Mouse (Mus musculus) testis, postnatal 10 days (tissue): ENCODE measurements around the gene Relb.

Source experiments
- DNase-seq: peaks from one replicate; pipeline ENCODE4 v3.0.0; 2021; ENCODE audit warnings: low spot score

The Relb gene

DNA sequence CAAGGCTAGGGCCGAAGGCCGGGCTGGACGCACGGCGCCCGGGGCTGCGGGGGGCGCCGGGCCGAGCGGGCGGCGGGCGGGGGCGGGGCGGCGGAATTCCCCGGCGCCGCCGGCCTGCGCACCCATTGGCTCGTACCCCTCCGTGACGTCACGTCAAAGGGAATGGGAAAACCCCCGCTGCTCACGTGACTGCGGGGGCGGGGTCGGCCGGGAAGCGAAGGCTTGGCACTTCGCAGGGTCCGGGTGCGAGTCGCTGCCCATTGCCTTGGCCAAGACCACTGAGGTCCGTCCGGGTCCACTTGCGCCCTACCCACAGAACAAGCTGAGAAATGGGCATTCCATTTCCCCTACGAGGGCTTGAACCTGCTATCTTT, at the start of gene Relb:
Gene Relb, minus strand, starts transcription at position 78 of the 374 bp plus-strand sequence.
- peak; percentile 98 for DNase-seq

DNA sequence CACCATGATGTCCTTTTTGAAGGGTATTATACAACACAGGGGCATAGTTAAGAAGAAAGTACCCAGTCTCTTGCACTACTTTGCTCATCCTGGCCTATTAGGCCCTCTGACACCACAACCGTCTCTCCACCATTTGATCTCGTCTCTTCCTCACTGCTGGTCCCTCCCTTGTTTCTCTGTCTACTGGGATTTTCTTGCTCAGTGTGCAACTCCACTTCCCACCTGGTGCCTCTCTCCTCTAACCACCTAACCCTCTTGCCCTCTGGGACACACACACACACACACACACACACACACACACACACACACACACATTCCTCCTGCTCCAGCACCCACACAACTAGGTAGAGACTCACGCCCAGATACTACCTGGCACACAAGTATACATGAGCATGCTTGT, 49.7 kb upstream of the Relb start:
- DNase-seq = no peak

DNA sequence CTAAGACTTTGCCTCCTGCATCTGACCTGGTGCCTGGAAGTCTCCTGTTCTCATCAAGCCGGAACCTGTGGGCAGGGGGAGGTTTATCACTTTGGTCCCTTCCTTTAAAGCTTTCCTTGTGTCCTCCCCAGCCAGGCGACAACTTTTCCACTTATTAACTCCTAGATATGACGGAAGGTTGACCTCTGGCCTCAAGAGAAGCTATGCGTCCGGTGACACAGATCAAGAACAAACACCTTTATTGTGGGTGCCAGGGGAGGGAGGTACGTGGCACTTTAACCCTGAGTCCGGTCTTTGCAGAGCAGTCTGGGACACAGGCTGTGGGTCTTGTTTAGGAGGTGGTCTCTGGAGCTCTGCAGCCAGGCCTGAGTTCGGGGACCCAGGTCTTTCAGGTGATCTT, 48.6 kb upstream of the Relb start, which contains the start of gene Apoc2:
Gene Apoc2, minus strand, starts transcription at position 70 of the 400 bp plus-strand sequence.
- DNase-seq = no peak

DNA sequence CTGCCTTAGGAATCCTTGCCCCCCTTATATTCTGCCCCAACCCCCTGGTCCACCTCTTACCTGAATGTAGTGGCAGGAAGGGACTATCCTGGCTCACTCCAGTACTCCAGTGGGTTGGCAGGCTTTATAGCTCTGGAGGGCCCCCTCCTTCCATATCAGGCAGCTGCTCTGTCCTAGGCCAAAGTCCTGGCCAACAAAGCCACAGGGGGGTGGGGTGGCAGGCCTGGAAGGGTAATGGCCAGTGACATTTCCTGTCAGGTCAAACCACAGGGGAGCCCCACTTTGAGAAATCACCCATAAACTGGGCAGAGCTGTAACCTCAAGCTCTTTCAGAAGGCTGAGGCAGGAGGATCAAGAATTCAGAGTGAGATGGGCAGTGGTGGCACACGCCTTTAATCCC, 47.4 kb upstream of the Relb start:
- DNase-seq = no peak

DNA sequence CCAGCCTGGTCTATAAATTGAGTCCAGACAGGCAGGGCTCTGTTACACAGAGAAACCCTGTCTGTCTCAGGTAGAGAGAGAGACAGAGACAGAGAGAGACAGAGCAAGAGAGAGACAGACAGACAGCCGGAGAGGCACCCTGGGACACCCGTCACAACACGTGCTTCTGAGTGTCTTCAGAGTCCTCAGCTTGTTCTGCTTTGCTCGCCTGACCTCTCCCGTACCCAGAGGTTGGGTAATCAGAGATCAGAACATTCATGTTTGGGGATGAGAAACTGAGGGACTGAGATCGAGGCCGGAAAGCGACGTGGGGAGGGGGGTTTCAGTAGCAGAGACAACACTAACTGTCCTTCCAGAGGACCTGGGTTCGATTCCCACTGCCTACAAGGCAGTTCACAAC, 46.6 kb upstream of the Relb start:
- DNase-seq = no peak

DNA sequence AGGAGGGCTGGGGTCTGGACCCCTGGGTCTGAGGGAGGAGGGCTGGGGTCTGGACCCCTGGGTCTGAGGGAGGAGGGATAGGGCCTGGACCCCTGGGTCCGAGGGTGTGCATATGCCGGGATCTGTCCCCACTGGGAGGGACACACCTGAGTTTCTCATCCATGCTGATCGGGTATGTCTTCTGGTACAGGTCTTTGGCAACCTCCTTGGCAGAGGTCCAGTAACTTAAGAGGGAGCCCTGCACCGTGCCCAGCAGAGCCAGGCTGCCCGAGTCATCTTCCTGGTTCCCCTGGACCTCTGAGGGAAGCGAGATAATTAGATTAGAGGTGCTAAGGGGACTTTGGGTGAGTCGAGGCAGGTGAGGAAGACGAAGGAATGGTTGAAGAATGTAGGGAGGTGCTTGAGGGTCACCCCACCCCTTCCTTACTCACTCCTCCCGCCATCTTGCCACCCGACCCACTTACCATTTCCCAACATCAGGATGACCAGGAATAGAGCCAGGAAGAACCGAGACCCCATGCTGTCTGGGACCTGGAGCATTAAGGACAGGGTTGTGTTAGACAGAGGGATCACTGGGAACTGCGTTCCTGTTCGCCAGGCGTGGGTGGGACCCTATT, 44.0 kb upstream of the Relb start:
- DNase-seq = no peak

DNA sequence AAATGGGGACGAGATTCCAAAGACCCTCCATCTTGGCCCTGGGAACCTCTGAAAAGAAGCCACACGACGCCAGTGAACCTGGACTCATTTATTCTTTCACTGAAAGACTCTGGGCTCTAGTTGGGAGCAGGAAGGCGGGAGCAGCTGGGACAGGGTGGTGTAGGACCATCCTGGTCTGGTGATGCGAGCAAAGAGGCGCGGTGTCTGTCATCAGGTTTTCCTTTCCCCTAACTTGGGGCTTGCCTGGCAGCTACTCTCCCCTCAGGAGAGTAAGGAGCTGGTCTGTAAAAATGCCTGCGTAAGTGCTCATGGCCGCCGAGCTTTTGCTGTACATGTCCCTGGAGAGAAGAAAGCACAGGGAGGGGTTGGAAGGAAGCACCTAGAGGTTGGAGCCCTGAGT, 42.3 kb upstream of the Relb start:
- no peak for DNase-seq

DNA sequence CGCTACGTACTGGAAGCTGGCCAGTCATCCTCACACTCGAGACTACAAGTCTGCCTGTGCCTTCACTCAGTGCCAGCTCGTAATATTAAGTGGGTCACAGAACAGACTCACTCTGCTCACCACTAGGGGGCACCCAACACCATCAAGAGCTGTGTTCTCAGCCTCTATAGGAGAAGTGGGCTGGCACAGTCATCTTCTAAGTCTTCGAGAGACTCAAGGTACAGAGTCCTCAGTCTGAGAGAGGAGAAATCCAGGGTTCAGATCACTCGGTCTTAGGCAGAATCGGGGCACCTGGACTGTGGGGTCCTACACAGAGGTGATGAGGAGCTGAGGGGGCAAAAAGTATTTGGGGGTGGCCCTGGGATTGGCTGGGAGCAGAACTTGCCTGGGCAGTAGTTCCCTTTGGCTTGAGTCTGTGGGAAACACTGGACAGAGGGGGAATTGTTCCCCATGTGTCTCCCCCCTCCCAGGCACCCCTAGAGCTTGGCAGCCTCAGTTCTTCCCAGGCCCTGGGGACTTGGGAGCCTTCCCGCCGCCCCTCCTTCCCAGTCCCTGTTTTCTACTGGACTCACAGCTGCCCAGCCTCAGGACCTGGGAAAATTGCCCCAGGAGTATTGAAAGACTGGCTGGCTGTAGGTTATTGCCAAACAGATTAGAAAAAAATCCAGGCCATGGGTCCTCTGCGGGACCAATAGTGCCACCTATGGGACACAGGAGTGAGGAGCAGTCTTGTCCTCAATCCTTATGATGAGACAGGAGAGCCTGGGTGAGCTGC, 39.9 kb upstream of the Relb start:
- peak; percentile 94 for DNase-seq

DNA sequence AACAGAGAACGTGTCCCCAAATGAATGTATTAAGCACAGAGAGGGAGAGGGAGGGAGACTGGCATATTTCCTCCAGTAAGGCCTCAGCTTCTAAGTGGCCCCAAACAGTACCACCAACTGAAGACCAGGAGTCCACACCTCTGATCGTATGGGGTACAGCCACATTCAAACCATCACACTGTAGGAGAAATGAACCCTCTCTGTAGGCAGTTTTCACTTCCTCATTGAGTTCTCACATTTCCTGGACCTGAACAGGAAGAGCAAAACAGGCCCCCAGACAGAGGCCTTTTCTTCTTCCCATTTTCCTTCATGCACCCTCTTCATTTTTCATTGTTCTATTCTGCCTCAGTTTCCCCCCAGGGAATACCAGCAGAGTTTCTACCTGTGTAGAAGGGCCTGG, 38.2 kb upstream of the Relb start:
- no peak for DNase-seq

DNA sequence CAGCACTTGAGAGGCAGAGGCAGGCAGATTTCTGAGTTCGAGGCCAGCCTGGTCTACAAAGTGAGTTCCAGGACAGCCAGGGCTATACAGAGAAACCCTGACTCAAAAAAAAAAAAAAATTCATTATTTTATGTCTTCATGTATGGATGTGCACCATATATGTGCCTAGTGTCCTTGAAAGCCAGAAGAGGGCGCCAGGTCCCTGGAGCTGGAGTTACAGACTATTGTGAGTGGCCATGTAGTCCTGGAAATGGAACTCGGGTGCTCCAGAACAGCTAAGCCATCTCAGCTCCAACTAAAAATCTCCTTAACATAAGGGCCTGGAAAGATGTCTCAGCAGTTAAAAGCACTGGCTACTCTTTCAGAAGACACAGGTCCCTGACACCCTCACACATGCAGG, 37.5 kb upstream of the Relb start:
- no peak for DNase-seq

DNA sequence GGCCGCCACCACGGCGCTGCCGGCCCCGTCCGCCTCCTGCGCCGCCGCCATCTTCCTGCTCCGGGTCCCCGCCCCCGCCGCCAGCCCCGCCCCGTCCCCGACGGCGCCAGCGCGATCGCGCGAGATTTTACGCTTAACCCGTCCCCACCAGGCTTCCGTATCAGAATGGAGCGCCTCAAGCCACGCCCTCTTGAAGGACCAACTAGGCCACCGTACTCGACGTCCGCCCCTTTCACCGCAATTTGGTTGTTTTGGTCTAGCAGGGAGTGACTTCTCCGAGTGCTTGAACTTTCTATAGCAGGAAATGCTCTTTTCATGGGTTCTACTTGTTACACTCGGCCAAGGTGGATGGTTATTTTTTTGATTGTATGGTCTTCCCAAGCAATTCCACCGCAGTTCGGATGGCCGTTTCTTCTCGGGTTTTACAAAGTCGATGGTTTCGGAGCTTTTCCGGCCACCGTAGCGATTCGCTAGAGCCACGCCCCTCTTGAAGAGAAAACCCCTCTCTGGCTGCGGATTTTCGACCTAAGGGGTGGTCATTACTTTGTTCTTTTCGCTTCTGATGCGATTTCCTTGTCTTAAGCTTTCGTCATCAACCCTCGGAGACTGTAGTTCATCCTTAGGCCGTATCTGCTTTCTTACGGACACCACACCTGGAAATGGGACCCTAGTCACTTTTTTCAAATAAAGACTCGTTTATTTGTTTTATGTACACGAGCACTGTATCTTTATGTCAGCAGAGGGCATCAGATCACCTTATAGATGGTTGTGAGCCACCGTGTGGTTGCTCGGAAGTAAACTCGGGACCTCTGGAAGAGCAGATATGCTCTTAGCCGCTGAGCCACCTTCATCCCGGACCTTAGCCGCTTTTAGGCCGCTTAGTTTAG, 36.0 kb upstream of the Relb start, which contains the start of gene Clptm1:
Gene Clptm1, minus strand, starts transcription at position 79 of the 887 bp plus-strand sequence.
- DNase-seq = peak; percentile 98

DNA sequence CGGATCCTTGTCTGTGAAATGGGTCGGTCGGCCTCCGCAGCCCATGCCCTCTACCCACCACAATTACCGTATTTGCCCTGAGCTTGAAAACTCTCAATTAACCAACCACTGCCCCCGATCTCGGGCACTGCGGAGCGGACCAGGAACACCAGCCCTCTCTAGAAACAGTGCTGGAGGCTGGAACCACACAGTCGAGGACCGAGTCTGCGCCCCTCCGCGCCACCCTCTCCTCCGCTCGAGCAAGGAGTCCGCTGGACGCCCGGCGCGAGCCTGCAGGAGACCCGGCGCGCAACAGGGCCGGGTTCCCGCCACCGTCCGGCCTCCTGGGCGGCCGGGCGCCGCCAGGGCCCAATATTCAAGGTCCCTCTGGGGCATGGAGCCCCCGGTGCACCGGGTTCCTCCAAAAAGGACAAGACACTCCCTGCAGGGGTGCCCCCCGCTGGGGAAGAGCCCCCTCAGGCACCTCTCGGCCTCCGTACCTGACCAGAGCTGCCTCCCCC, 35.3 kb upstream of the Relb start:
- no peak for DNase-seq

DNA sequence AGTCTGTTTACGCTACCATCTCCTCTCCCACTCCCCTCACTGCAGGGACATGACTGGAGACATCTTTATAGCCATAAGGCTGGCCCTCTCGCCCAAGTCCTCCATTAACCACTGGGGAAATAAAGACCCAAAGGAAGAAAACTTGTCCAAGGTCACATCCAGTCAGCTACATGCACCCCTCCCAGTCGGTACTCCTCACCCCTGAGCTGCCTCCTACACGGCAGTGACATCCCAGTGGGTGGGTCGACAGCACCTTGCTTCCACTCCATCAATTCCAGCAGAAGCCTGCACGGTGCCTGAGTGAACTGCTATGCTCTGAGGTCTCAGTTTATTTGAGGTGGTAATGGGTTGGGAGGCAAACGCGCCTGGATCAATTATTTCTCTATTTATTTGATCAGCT, 34.7 kb upstream of the Relb start:
- DNase-seq = no peak

DNA sequence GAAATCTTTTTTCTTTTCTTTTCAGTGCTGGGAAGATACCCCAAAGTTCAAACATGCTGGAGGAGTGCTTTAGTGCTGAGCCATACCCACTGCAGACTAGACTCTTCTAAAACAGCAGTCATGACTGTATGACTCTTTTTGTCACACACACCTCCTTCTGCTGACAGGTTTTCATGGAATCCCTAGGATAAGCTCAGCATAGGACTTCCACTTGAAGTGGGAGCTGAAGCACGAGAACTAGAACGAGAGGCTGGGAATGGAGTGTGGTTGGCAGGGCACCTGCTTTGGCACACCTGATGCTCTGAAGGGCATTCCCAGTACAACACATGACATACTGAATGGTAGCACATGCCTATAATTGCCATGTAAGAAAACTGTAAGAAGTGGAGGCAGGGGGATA, 23.4 kb upstream of the Relb start:
- DNase-seq = no peak

DNA sequence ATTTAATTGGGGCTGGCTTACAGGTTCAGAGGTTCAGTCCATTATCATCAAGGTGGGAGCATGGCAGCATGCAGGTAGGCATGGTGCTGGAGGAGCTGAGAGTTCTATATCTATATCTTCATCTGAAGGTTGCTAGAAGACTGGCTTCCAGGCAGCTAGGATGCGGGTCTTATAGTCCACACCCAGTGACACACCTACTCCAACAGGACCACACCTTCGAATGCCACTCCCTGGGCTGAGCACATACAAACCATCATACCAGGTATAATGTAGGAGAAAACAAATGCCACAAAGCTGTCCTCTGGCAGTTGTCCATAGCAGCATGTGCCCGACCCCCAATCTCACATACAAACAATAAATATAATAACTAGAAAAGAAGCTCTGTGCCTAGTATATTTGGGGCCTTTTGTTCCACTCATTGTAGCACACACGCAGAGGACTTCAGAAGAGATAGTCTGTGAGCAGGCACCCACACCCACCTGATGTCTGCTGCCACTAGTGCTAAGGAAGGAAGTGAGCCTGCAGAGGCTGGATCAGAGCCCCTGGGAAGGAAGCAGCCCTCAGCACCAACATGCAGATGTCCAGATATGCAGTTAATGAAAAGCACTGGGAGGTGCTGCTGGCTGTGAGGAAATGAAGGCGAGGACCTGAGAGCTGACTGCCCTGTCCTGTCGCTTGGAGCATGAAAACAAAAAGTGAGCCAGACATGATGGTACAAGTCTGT, 22.0 kb upstream of the Relb start:
- no peak for DNase-seq

DNA sequence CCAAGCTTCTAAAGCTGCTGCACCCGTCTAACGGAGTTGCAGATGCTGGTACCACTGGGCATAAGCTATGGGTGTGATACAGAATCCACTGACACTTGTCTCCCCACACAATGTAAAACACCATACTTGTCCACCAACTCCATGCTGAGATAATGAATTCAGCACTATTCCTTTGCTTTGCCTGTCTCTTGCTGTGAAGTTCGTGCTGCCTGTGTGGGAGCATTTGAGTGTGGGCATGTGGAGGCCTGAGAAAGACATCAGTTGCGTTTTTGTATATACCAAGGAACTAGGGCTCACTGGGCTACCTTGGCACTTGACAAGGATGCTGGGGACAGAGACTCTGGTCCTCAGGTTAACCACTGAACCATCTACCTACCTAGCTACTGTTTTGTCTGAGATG, 12.0 kb upstream of the Relb start:
- DNase-seq = no peak

DNA sequence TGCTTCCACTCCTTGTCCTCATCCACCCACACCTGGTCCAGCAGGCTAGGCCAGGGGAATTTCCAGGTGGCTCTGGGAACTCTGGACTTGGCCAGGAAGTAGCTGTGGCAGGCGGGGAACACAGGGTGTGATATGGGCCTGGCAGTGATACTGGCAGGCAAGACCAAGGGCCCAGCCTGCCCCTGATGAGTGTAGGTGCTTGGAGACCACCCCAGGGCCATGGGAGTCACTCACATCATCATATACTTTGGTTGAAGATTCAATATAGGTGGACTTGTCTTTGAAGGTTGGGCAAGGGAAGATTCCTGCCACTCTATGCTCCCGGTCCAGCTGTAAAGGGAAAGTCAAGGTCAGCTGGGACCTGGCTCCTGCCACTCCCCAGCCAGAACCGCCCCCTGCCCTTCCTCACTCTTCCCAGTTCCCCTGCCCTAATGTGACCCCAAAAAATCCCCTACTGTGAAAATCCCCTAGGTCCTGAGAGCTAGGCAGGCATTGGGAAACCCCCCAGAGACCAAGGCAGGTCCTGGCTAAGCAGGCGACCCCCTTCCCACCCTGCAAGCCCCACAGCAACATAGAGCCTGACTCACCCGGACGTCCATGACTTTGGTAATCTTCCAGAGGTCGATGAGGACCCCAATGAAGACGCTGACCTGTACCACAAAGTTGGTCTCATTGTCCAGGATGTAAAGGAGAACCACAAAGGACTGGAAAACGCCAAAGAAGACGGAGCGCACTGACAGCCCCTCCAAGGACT, 6.0 kb upstream of the Relb start:
- DNase-seq = no peak

DNA sequence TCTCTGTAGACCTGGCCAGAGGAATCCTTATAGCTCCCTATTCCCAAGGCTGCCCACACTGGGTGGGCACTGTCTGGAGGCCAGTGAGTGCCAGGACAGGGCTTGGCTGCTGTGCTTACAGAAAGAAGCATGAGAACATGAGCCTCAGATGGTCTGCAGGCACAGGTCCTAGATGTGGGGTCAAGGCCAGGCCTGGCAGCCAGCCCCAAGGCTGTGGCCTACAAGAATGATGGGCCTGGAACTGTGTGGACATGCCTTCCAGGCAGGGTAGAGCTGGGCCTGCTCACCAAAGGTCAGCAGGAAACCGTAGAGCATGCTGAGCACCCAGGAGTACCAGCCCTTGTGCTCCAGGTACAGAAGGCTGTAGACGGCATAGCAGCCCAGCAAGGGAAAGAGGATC, 5.4 kb upstream of the Relb start:
- peak; percentile 73 for DNase-seq

DNA sequence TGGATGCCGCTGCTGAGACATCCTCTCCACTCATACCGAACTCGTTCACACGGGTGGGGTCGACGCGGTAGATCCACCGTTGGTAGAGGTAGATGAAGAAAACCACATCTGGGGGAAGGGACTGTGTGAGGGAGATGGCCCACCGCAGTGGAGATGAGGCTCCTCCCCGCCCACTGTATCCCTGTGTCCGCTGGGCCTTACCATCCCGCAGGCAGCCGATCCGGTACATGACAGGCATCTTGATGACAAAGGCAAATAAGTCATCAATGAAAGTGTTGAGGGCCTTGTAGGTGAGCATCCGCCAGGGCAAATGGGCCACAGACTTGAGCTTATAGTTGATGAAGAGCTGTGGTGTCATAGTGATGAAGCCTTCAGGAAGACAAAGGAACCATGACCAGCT, 4.6 kb upstream of the Relb start:
- no peak for DNase-seq

DNA sequence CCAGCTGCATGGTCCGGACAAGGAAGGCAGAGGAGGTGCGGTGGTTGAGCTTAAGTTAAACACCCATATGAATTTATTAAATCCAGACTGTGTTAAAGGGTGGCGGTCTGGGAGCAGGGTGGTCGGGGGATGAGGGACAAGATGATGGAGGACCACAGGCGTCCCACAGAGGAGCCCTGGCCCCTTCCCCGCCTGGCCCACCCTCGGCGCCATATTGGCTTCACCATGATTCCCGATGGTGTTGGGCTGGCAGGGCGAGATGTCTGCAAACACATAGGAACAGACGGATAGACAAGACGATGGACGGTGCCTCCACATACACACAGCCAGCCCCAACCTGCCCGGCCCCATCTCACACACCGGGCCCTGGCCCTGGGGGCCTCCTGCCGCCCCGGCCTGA, 4.0 kb upstream of the Relb start:
- no peak for DNase-seq

DNA sequence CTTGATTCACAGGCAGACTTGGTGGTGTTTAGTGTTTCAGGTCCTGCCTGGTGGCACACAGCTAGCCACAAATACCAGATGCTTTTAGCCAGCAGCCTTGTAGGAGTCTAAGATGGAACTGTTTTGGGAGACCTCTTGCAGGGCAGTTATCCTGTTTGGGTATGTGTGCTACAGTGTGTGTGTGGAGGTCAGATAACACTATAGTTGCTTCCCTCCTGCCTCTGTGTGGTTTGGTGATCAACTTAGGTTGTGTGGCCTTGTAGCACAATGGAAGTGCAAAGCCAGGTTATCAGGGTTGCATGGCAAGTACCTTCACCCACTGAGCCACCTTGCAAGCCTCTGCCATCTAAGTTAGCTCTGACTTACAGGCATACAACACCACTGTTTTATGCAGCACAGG, 3.5 kb upstream of the Relb start:
- no peak for DNase-seq
